Mouse (Mus musculus) brain, embryonic 14.5 days (tissue): ENCODE results near the gene Chst4.

Experiments used
- CTCF ChIP-seq: fragments of 200-500 bp; IDR thresholded peaks from 2 replicates; pipeline ENCODE4 v1.5.1; 2012; ENCODE audit warnings: inconsistent platforms, mild to moderate bottlenecking, moderate library complexity, borderline replicate concordance; ENCODE audit not compliant: insufficient read depth, insufficient read length; ENCODE audit errors: extremely low read depth
- POLR2A ChIP-seq: fragments of 200-500 bp; IDR thresholded peaks from 2 replicates; pipeline ENCODE4 v1.6.1; 2012; ENCODE audit warnings: mild to moderate bottlenecking, inconsistent platforms, borderline replicate concordance; ENCODE audit not compliant: poor library complexity, insufficient read depth, insufficient read length, severe bottlenecking; ENCODE audit errors: extremely low read depth

DNA sequence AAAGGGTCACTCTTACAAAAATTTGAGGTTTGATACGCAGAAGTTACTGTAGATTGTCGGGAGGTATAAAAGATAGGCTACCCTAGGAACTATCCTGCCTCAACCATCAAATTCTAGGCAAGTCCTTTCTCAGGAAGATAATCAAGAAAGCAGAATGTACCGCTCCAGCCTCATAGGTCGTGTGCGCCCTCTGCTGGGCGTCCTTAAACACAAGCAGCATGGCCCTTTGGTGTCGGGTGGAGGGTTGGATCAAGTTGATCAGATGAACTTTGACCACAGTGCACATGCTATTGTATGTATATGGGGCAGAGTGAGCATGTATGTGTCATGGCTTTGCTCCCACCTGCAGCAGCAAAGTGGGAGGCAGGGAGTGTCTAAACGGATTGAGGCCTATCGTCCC, 32.1 kb upstream of the Chst4 start:
- TF ChIP-seq POLR2A (no peak), CTCF (peak; percentile 94)
